In genomic region chr1:82180427-82180826, GRCm38 (mm10) we compare ENCODE assay signal across 23 mouse cellular contexts. TPM values are rescaled to one million over a fixed set of nuclear protein-coding genes. Genes with fewer than 3 reads are reported as not detected.
DNase-seq lines count a peak whose midpoint lies in the region; ATAC-seq and TF ChIP-seq lines count a peak whose summit lies in the region.
"Had no signal": no experiment of that assay in that cellular context is flagged by ENCODE, and none has a peak within 500 bp of the region (broad histone marks: within the 10 kb centered on the region; RNA-seq: fewer than 3 reads in every experiment).

No protein-coding gene starts in this region.

- no peaks in the 10 kb centered on the region for H3K27me3 ChIP-seq in liver, embryonic 12.5 days (replicated peaks)
- H3K27me3 ChIP-seq in liver, postnatal 0 days (ENCODE audit: insufficient read depth, low read length) = no peaks in the 10 kb centered on the region
- H3K27me3 ChIP-seq: embryonic facial prominence, embryonic 13.5 days; forebrain, embryonic 13.5 days; heart, embryonic 15.5 days; hindbrain, embryonic 13.5 days had no signal

- 21% methylated on average over 1 of the region's 1 CpGs for WGBS in liver, embryonic 12.5 days (ENCODE audit: insufficient replicate concordance)
- WGBS in liver, postnatal 0 days (ENCODE audit: insufficient replicate concordance) = 39% methylated on average over 1 of the region's 1 CpGs

- H3K4me1 ChIP-seq in liver, embryonic 12.5 days = no peaks in the 10 kb centered on the region
- 0 out of 2 replicates have a peak, but pooled peaks cover 3% of the 10 kb centered on the region for H3K4me1 ChIP-seq in liver, postnatal 0 days (ENCODE audit: insufficient read depth)
- H3K4me1 ChIP-seq: embryonic facial prominence, embryonic 13.5 days; forebrain, embryonic 13.5 days; hindbrain, embryonic 13.5 days had no signal

- TF ChIP-seq EP300 in liver, postnatal 0 days (IDR thresholded peaks at IDR 0.05; ENCODE audit: low read depth) = peak; percentile 82

- no peak overlapping the region for H3K4me3 ChIP-seq in liver, embryonic 12.5 days
- H3K4me3 ChIP-seq in liver, postnatal 0 days (ENCODE audit: low read depth, low read length) = no peak overlapping the region
- H3K4me3 ChIP-seq: embryonic facial prominence, embryonic 13.5 days; forebrain, embryonic 13.5 days; heart, adult 2 months; heart, embryonic 15.5 days; hindbrain, embryonic 13.5 days had no signal

- TF ChIP-seq CTCF in liver, postnatal 0 days (IDR thresholded peaks at IDR 0.05; ENCODE audit: low read depth) = no peak

- H3K27ac ChIP-seq in liver, embryonic 12.5 days = no peak overlapping the region
- peak overlapping the region; percentile 61; the same call in 1 of the 2 replicates for H3K27ac ChIP-seq in liver, postnatal 0 days (ENCODE audit: low read depth)
- H3K27ac ChIP-seq: embryonic facial prominence, embryonic 13.5 days; forebrain, embryonic 13.5 days; heart, adult 2 months; heart, embryonic 15.5 days; hindbrain, embryonic 13.5 days; hindbrain, postnatal 0 days had no signal

- H3K9ac ChIP-seq in liver, embryonic 12.5 days = no peak overlapping the region
- no peak overlapping the region for H3K9ac ChIP-seq in liver, postnatal 0 days (replicated peaks)
- H3K9ac ChIP-seq: embryonic facial prominence, embryonic 13.5 days; forebrain, embryonic 13.5 days; forebrain, postnatal 0 days; heart, embryonic 15.5 days; hindbrain, embryonic 13.5 days had no signal

- no peaks in the 10 kb centered on the region for H3K36me3 ChIP-seq in liver, embryonic 12.5 days
- no peaks in the 10 kb centered on the region for H3K36me3 ChIP-seq in liver, postnatal 0 days (replicated peaks; ENCODE audit: insufficient read depth, low read length)
- H3K36me3 ChIP-seq: embryonic facial prominence, embryonic 13.5 days; heart, embryonic 15.5 days; hindbrain, embryonic 13.5 days had no signal

- intact Hi-C loops in left cerebral cortex, postnatal 14 days (cut with DNase I) = no loop called here

- DNase-seq in adrenal gland, adult 8-10 months = peak; percentile 18
- DNase-seq in adrenal gland, adult 18-20 months (ENCODE audit: low spot score in 2 of 2) = no peak
- DNase-seq in adrenal gland, postnatal 14 days = peak; percentile 14
- peak; percentile 29 for DNase-seq in liver, postnatal 0 days
- DNase-seq in left cerebral cortex, adult 11 months (ENCODE audit: low spot score) = no peak
- no peak for DNase-seq in left cerebral cortex, postnatal 14 days (ENCODE audit: low spot score in 2 of 2)
- DNase-seq: cerebellum, adult 11 months; cerebellum, adult 9-10 months; cerebellum, postnatal 36 days; forebrain, postnatal 0 days; gastrocnemius, postnatal 14 days; heart, adult 2 months; heart, postnatal 14 days had no signal

- no peaks in the 10 kb centered on the region for H3K9me3 ChIP-seq in liver, embryonic 12.5 days (replicated peaks)
- H3K9me3 ChIP-seq in liver, postnatal 0 days (ENCODE audit: low read length) = no peaks in the 10 kb centered on the region
- H3K9me3 ChIP-seq: embryonic facial prominence, embryonic 13.5 days; forebrain, embryonic 13.5 days; heart, embryonic 15.5 days; hindbrain, embryonic 13.5 days had no signal

- 0 out of 2 replicates have a peak, but pooled peaks have one; percentile 37 for ATAC-seq in liver, embryonic 12.5 days
- ATAC-seq in liver, postnatal 0 days = peak; percentile 67
- ATAC-seq: forebrain, embryonic 13.5 days; forebrain, postnatal 0 days; hindbrain, postnatal 0 days had no signal

- H3K4me2 ChIP-seq in liver, embryonic 12.5 days = no peak overlapping the region
- H3K4me2 ChIP-seq in liver, postnatal 0 days (ENCODE audit: low read depth, low read length) = no peak overlapping the region
- H3K4me2 ChIP-seq: embryonic facial prominence, embryonic 13.5 days; forebrain, embryonic 13.5 days; heart, embryonic 11.5 days; heart, embryonic 15.5 days; hindbrain, embryonic 13.5 days had no signal

RNA-seq across cellular contexts. Expression of gene Gm9747, which starts 52.5 kb away (rescaled TPM):
- not detected for total RNA-seq in adrenal gland, adult 8-10 months (2022)
- total RNA-seq in adrenal gland, adult 18-20 months (2021) = not detected
- total RNA-seq in adrenal gland, postnatal 14 days (2021) = not detected in 2 replicates
- 4.0 and 4.5 TPM in 2 replicates for polyA plus RNA-seq in liver, embryonic 12.5 days (2016; fragmentation: Nextera tagmentation; extraction: Ambion mirVana)
- 3.4 and 3.9 TPM in 2 replicates for polyA plus RNA-seq in liver, postnatal 0 days (2015; fragmentation: Nextera tagmentation; extraction: Ambion mirVana)
- total RNA-seq in left cerebral cortex, postnatal 14 days (2021) = not detected
- total RNA-seq: forebrain, postnatal 0 days; gastrocnemius, adult 18-20 months; gastrocnemius, postnatal 14 days; heart, adult 2 months; heart, postnatal 14 days; hematopoietic stem cell, adult 5-6 weeks; hindbrain, postnatal 0 days; MEL had no signal

Comparison
In these comparisons a context has a peak if more than half of its experiments do, and no peak if none do; other contexts are left out.
1. DNase-seq: peak in adrenal gland, adult 8-10 months (single experiment), adrenal gland, postnatal 14 days (single experiment) and liver, postnatal 0 days (single experiment); none in adrenal gland, adult 18-20 months (0 of 2), left cerebral cortex, adult 11 months (single experiment) and left cerebral cortex, postnatal 14 days (0 of 2).